Mouse (Mus musculus): Measurements from ENCODE around the gene Ifrd2.
"Not testable (repeated sequence)": the region's sequence is repeated elsewhere in the genome, so short reads cannot be mapped to it uniquely, and the experiment has no call there.

Gene Ifrd2

GRCm38 (mm10) chr9:107551890-107552355 lies 35.5 kb upstream of the Ifrd2 start:
- no peak for DNase-seq (ENCODE audit: low read depth)

DNA sequence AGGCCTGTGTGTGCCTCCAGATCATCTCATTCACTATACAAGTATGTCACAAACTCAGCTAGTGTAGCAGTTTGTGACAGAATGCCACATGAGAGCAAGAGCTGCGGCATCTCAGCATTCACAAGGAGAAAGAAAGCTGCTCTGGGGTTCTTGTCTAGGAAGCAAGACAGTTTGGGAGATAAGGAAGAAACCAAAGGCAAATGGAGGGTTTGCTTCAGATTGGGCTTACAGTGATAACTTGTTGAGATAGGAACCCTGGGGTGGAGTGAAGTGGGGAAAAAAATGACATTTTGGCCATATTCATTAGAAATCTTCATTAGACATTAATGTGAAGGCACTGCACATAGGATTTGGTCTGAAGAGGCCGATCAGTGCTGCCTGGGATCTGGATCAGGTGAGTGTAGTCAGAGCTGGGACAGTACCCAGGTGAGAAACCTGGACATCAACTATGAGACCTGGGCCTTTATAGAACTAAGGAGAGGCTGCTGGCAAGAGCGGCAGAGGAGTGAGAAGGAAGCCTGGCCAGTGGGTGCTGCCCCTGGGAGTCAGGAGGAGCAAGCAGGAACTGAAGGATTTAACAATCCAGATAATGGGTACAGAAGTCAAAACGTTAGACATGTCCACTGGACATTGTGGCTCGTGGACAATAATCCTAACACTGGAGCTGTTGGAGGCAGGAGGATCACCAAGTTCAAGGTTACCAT lies 34.6 kb upstream of the Ifrd2 start:
- no peak for DNase-seq (ENCODE audit: low read depth)

- no peak for DNase-seq (ENCODE audit: low read depth)
Measured at GRCm38 (mm10) chr9:107553541-107554318, 33.7 kb upstream of the Ifrd2 start.

DNA sequence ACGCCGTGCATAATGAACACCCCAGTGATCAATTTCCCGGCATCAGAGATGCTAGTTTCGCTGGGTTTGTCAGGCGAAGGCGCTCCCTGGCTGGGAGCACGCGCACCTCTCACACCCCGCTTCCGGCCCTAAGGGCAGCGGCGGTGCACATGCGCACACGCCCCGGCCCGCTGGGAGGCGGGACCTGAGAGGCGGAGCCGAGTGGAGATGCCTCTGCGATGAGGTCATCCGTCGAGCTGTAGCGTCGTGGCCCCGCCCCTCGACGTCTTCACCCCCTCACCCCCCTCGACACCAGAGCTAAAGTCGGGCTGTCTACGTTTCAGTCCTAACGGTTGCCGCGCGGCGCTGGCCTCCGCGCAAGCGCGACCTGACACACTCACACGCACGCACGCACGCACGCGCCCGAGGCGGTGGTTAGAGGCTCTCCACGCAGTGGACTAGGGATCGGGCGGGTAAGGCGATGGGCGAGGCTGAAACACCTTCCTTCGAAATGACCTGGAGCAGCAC lies 33.1 kb upstream of the Ifrd2 start:
- peak; percentile 94 for DNase-seq (ENCODE audit: low read depth)

GRCm38 (mm10) chr9:107555031-107555457 lies 32.4 kb upstream of the Ifrd2 start:
- no peak for DNase-seq (ENCODE audit: low read depth)

- DNase-seq (ENCODE audit: low read depth), result no peak
Measured at GRCm38 (mm10) chr9:107555701-107556100, 31.7 kb upstream of the Ifrd2 start.

DNA sequence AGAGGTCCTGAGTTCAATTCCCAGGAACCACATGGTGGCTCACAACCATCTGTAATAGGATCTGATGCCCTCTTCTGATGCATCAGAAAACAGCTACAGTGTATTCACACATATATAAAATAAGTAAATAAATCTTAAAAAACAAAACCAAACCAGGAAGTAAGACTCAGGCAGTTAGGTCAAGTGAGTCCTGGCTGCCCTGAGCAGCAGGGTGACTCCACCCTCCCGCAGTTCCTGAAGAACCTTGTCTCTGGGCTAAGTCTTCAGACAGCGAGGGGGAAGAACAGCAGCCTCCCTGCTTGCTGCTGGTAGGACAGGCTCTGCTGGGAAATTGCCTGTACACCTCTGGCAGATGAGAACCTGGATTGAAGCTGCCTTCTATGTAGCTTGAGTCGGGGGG lies 31.1 kb upstream of the Ifrd2 start:
- DNase-seq (ENCODE audit: low read depth), result no peak

DNA sequence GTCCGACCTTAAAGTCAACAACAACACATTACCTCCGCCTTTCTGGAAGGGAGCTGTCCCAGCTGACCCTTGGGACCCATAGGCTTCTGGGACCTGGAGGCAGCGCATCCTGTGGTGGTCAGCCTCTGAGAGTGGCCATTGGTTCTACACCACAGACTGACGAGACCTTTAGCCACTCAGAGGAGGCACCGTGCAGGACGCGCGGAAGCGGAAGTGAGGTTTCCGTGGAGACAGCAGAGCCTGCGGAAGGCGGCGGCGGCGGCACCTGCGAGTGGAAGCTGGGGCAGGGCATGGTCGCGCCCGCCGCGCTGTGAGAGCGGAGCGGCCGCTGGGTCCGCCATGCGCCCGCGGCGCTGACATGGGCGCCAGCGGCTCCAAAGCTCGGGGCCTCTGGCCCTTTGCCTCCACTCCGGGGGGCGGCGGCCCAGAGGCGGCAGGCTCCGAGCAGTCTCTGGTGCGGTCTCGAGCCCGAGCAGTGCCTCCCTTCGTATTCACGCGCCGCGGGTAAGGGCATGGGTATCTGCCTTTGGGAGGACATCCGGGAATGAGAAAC lies 24.3 kb upstream of the Ifrd2 start, which contains the start of gene Tusc2:
TSS of gene Tusc2 (plus strand) at position 227 of the 553 bp plus-strand sequence.
- peak; percentile 88 for DNase-seq (ENCODE audit: low read depth)

DNA sequence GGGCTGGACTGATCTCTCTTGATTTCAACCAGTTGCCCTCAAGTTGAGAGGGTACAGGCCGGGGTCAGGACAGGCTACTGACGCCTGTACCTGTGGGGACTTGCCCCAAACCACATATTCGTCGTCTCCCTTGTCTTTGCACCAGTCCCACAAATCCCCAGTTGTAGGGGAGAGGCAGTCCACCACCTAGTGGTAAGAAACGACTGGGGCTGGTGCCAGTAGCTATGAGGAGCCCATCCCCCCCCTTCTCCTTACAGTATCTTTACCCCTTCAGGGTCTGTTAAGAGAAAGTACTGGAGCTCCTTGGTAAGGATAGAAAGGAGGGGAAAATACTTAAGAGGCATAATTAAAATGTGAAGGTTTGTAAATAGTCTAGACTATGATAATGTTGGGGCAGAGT lies 21.9 kb upstream of the Ifrd2 start:
- not testable (repeated sequence) for DNase-seq (ENCODE audit: low read depth)

- peak; percentile 77 for DNase-seq (ENCODE audit: low read depth)
Measured at GRCm38 (mm10) chr9:107566041-107566709, 21.3 kb upstream of the Ifrd2 start.

- no peak for DNase-seq (ENCODE audit: low read depth)
Measured at GRCm38 (mm10) chr9:107566855-107567254, 20.6 kb upstream of the Ifrd2 start.

GRCm38 (mm10) chr9:107567702-107568319 lies 19.6 kb upstream of the Ifrd2 start, which contains the start of gene Hyal2:
Gene Hyal2 (plus strand): TSS chr9:107567945.
- DNase-seq (ENCODE audit: low read depth), result no peak

GRCm38 (mm10) chr9:107568331-107569261 lies 18.8 kb upstream of the Ifrd2 start:
- peak; percentile 83 for DNase-seq (ENCODE audit: low read depth)

- DNase-seq (ENCODE audit: low read depth), result no peak
Measured at GRCm38 (mm10) chr9:107569270-107569669, 18.2 kb upstream of the Ifrd2 start.

DNA sequence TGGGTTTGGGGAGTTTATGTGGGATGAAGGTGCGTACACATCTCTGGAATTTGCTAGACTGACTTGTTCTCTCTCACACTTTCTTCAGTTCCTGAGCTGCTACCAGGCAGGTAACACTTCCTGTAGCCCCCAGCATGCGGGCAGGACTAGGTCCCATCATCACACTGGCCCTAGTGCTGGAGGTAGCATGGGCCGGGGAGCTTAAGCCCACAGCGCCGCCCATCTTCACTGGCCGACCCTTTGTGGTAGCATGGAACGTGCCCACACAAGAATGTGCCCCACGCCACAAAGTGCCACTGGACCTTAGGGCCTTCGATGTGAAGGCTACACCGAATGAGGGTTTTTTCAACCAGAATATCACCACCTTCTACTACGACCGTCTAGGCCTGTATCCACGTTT lies 17.4 kb upstream of the Ifrd2 start:
- DNase-seq (ENCODE audit: low read depth), result no peak

DNA sequence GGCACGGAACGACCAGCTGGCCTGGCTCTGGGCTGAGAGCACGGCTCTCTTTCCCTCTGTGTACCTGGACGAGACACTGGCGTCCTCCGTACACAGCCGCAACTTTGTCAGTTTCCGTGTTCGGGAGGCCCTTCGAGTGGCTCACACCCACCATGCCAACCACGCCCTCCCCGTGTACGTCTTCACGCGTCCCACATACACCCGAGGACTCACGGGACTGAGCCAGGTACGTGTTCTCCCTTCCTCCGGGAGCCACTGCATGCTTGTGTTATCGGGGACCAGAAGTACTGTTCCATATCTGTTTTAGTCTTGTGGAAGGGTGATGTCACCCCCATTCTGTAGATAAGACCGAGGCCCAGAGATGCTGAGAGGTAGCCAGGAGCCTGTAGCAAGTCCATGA lies 16.6 kb upstream of the Ifrd2 start:
- DNase-seq (ENCODE audit: low read depth), result no peak

DNA sequence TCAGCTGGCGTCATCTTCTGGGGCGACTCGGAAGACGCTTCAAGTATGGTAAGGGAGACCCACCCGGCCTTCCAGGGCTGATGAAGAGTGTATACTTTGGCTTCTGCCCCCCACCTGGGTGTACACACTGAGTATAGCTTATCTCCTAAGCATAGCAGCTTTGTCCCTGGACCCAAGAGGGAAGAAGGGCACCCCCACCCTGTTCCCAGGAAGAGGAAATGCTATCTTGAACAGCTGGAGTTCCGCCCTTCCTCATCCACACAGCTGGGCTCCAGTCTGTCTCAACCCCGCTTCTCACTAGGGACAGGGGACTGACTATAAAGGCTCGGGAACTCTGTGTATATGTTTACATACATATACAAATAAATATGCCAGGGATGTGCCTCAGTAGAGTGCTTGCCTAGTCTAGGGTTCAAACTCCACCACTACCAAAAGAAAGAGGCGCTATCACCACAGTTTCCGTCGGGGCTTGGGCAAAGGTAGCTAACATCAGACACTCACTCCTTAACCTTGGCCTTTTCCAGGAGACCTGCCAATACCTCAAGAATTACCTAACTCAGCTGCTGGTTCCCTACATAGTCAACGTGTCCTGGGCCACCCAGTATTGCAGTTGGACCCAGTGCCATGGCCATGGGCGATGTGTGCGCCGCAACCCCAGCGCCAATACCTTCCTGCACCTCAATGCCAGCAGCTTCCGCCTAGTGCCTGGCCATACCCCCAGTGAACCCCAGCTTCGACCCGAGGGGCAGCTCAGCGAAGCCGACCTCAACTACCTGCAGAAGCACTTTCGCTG lies 15.7 kb upstream of the Ifrd2 start:
- DNase-seq (ENCODE audit: low read depth), result no peak

DNA sequence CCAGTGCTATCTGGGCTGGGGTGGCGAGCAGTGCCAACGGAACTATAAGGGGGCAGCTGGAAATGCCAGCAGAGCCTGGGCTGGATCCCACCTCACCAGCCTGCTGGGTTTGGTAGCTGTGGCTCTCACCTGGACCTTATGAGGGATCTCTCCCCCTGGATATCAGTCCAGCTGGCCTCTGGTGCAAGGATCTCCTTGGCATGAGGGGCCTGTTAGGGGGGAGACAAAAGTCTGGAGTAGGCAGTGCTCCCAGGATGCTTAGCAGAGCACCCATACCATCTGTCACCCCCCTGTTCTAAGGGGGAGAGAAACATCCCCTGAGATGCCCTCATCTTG lies 15.1 kb upstream of the Ifrd2 start:
- no peak for DNase-seq (ENCODE audit: low read depth)

- DNase-seq (ENCODE audit: low read depth), result not testable (repeated sequence)
Measured at GRCm38 (mm10) chr9:107573774-107574173, 13.7 kb upstream of the Ifrd2 start.
